Mouse (Mus musculus) c-Kit-negative CD71-positive TER-119-positive erythroid progenitor cells, embryonic 14.5 days (primary cell): ENCODE results near the gene Rragb.
"Not testable (repeated sequence)": the region's sequence is repeated elsewhere in the genome, so short reads cannot be mapped to it uniquely, and the experiment has no call there.

ENCODE experiments used
- DNase-seq: peaks from one replicate; pipeline ENCODE4 v3.0.0-alpha.2; 2013; ENCODE audit warnings: low read depth, low spot score

Rragb gene

GRCm38 (mm10) chrX:153139734-153140515, at the start of gene Rragb:
Gene Rragb, plus strand, starts transcription at chrX:153139981.
- peak; percentile 2 for DNase-seq

GRCm38 (mm10) chrX:153118486-153118885, 21.3 kb upstream of the Rragb start, which contains the start of gene Foxr2:
Gene Foxr2, plus strand, starts transcription at chrX:153118786.
- no peak for DNase-seq

- DNase-seq: no peak
Measured at GRCm38 (mm10) chrX:153119013-153119412, 20.8 kb upstream of the Rragb start.

- DNase-seq: no peak
Measured at GRCm38 (mm10) chrX:153142656-153143055, 2.9 kb downstream of the Rragb start.

- no peak for DNase-seq
Measured at GRCm38 (mm10) chrX:153151766-153152165, 12.0 kb downstream of the Rragb start.

- no peak for DNase-seq
Measured at GRCm38 (mm10) chrX:153155322-153155721, 15.5 kb downstream of the Rragb start.

- DNase-seq: no peak
Measured at GRCm38 (mm10) chrX:153174786-153175185, 35.0 kb downstream of the Rragb start.

- DNase-seq: no peak
Measured at GRCm38 (mm10) chrX:153182221-153182620, 42.4 kb downstream of the Rragb start.

- not testable (repeated sequence) for DNase-seq
Measured at GRCm38 (mm10) chrX:153199185-153199584, 59.4 kb downstream of the Rragb start.

- no peak for DNase-seq
Measured at GRCm38 (mm10) chrX:153211101-153211500, 71.3 kb downstream of the Rragb start.
